Comparison of ENCODE assay signal across 8 mouse cellular contexts in genomic region chr16:31592014-31592871, GRCm38 (mm10).
DNase-seq lines count a peak whose midpoint lies in the region; ATAC-seq lines count a peak whose summit lies in the region.

No protein-coding gene starts in this region.

- H3K9me3 ChIP-seq in embryonic facial prominence, embryonic 12.5 days = no peaks in the 10 kb centered on the region
- no peaks in the 10 kb centered on the region for H3K9me3 ChIP-seq in kidney, embryonic 14.5 days (ENCODE audit: control insufficient read depth, low read length)
- no peaks in the 10 kb centered on the region for H3K9me3 ChIP-seq in limb, embryonic 13.5 days
- no peaks in the 10 kb centered on the region for H3K9me3 ChIP-seq in midbrain, embryonic 16.5 days (replicated peaks; ENCODE audit: control insufficient read depth, low read length, poor library complexity, severe bottlenecking)

- H3K4me3 ChIP-seq in embryonic facial prominence, embryonic 12.5 days = no peak overlapping the region
- no peak overlapping the region for H3K4me3 ChIP-seq in kidney, embryonic 14.5 days (ENCODE audit: low read length)
- H3K4me3 ChIP-seq in limb, embryonic 13.5 days = peak overlapping the region; percentile 8; the same call in 1 of the 2 replicates
- no peak overlapping the region for H3K4me3 ChIP-seq in midbrain, embryonic 16.5 days (ENCODE audit: low read depth, low read length)

- peak; percentile 64 to 83 for DNase-seq in adrenal gland, adult (ENCODE audit: inconsistent age in 2 of 2, low spot score in 1 of 2)
- no peak for DNase-seq in adrenal gland, adult 8-10 months
- DNase-seq in heart, adult 9 months (ENCODE audit: low spot score in 2 of 2) = peak; percentile 48 to 57
- peak; percentile 57 to 72 for DNase-seq in spleen, postnatal 4 days (ENCODE audit: low spot score in 2 of 2)

- no peak overlapping the region for H3K9ac ChIP-seq in embryonic facial prominence, embryonic 12.5 days
- H3K9ac ChIP-seq in kidney, embryonic 14.5 days (ENCODE audit: low read depth, low read length) = no peak overlapping the region
- 0 out of 2 replicates have a peak overlapping the region, but pooled peaks have one; percentile 20 for H3K9ac ChIP-seq in limb, embryonic 13.5 days
- no peak overlapping the region for H3K9ac ChIP-seq in midbrain, embryonic 16.5 days (ENCODE audit: low read depth, low read length)

- peak overlapping the region; percentile 20 for H3K4me2 ChIP-seq in embryonic facial prominence, embryonic 12.5 days (replicated peaks)
- peak overlapping the region; percentile 20; the same call in 1 of the 2 replicates for H3K4me2 ChIP-seq in kidney, embryonic 14.5 days (replicated peaks; ENCODE audit: low read depth, low read length)
- H3K4me2 ChIP-seq in limb, embryonic 13.5 days (replicated peaks) = peak overlapping the region; percentile 51
- peak overlapping the region; percentile 29; the same call in 1 of the 2 replicates for H3K4me2 ChIP-seq in midbrain, embryonic 16.5 days (ENCODE audit: low read length)

- no peaks in the 10 kb centered on the region for H3K27me3 ChIP-seq in embryonic facial prominence, embryonic 12.5 days
- H3K27me3 ChIP-seq in kidney, embryonic 14.5 days (ENCODE audit: control insufficient read depth, insufficient read depth, low read length) = no peaks in the 10 kb centered on the region
- no peaks in the 10 kb centered on the region for H3K27me3 ChIP-seq in limb, embryonic 13.5 days
- H3K27me3 ChIP-seq in midbrain, embryonic 16.5 days (ENCODE audit: control insufficient read depth, insufficient read depth, low read depth, low read length) = no peaks in the 10 kb centered on the region

- peak overlapping the region; percentile 91 for H3K27ac ChIP-seq in embryonic facial prominence, embryonic 12.5 days
- peak overlapping the region; percentile 81 for H3K27ac ChIP-seq in kidney, embryonic 14.5 days (ENCODE audit: low read depth, low read length)
- H3K27ac ChIP-seq in limb, embryonic 13.5 days = peak overlapping the region; percentile 89
- H3K27ac ChIP-seq in midbrain, embryonic 16.5 days (ENCODE audit: low read length) = peak overlapping the region; percentile 31

- ATAC-seq in embryonic facial prominence, embryonic 12.5 days (ENCODE audit: insufficient number of reproducible peaks, insufficient read depth, low FRiP score, low TSS enrichment) = peak; percentile 98
- ATAC-seq in kidney, embryonic 14.5 days (ENCODE audit: low FRiP score, low TSS enrichment) = peak; percentile 98
- ATAC-seq in limb, embryonic 13.5 days (ENCODE audit: low FRiP score, low read depth) = peak; percentile 93
- peak; percentile 95 for ATAC-seq in midbrain, embryonic 16.5 days

- no peaks in the 10 kb centered on the region for H3K36me3 ChIP-seq in embryonic facial prominence, embryonic 12.5 days
- H3K36me3 ChIP-seq in kidney, embryonic 14.5 days (ENCODE audit: control insufficient read depth, insufficient read depth, low read length) = no peaks in the 10 kb centered on the region
- no peaks in the 10 kb centered on the region for H3K36me3 ChIP-seq in limb, embryonic 13.5 days
- no peaks in the 10 kb centered on the region for H3K36me3 ChIP-seq in midbrain, embryonic 16.5 days (ENCODE audit: control insufficient read depth, insufficient read depth, low read length)

- H3K4me1 ChIP-seq in embryonic facial prominence, embryonic 12.5 days = peaks cover 47% of the 10 kb centered on the region
- H3K4me1 ChIP-seq in kidney, embryonic 14.5 days (ENCODE audit: control insufficient read depth, insufficient read depth, low read length) = peaks cover 17% of the 10 kb centered on the region
- H3K4me1 ChIP-seq in limb, embryonic 13.5 days = peaks cover 49% of the 10 kb centered on the region
- peaks cover 16% of the 10 kb centered on the region for H3K4me1 ChIP-seq in midbrain, embryonic 16.5 days (ENCODE audit: control insufficient read depth, insufficient read depth, low read length)

- 5% methylated on average over 7 of the region's 7 CpGs for WGBS in embryonic facial prominence, embryonic 12.5 days
- 2% methylated on average over 7 of the region's 7 CpGs for WGBS in kidney, embryonic 14.5 days
- 2% methylated on average over 7 of the region's 7 CpGs for WGBS in limb, embryonic 13.5 days
- WGBS in midbrain, embryonic 16.5 days = 7% methylated on average over 7 of the region's 7 CpGs

Comparison
In these comparisons a context has a peak if more than half of its experiments do, and no peak if none do; other contexts are left out.
1. H3K27ac ChIP-seq: peak in every context shown above with its lines; median percentile 91 in embryonic facial prominence, embryonic 12.5 days; 89 in limb, embryonic 13.5 days; 81 in kidney, embryonic 14.5 days; 31 in midbrain, embryonic 16.5 days.